Mouse (Mus musculus) forebrain, embryonic 10.5 days (tissue): Measurements from ENCODE around the gene Cuzd1. TPM values are rescaled to one million over a fixed set of nuclear protein-coding genes. Genes with fewer than 3 reads are reported as not detected.

Experiments
- DNase-seq: peaks from one replicate; pipeline ENCODE4 v3.0.0-alpha.2; 2017; ENCODE audit warnings: low spot score; ENCODE audit errors: extremely low spot score
- H3K27ac ChIP-seq: fragments of 300-500 bp; sonication (generic); 2 replicates; pipeline ENCODE4 v1.5.1; 2016; ENCODE audit warnings: mild to moderate bottlenecking
- H3K27me3 ChIP-seq: fragments of 300-500 bp; sonication (generic); 2 replicates; pipeline ENCODE4 v1.6.1; 2016; ENCODE audit warnings: mild to moderate bottlenecking; ENCODE audit not compliant: poor library complexity, severe bottlenecking
- H3K36me3 ChIP-seq: fragments of 300-500 bp; sonication (generic); replicated peaks from 2 replicates; pipeline ENCODE4 v1.6.1; 2016; ENCODE audit warnings: mild to moderate bottlenecking, moderate library complexity
- H3K4me1 ChIP-seq: fragments of 300-500 bp; sonication (generic); 2 replicates; pipeline ENCODE4 v1.6.1; 2016
- H3K4me3 ChIP-seq: fragments of 300-500 bp; sonication (generic); 2 replicates; pipeline ENCODE4 v1.5.1; 2016; ENCODE audit warnings: mild to moderate bottlenecking, moderate library complexity
- H3K9me3 ChIP-seq: fragments of 300-500 bp; sonication (generic); 2 replicates; pipeline ENCODE4 v1.6.1; 2016; ENCODE audit warnings: mild to moderate bottlenecking, moderate library complexity
- WGBS: fragments of 180-500 bp; shearing (Covaris S2); methylation state at CpG from one replicate; pipeline ENCODE4 v1.1.7; 2016; 5-methylcytosine and 5-hydroxymethylcytosine counted together
- polyA plus RNA-seq: library from polyadenylated mRNA; unstranded; fragments of >200 nt; fragmentation: Nextera tagmentation; extraction: Ambion mirVana; gene quantifications from 2 replicates; pipeline ENCODE4 v1.2.1, GENCODE M21; 2016

The Cuzd1 gene
- not detected in 2 replicates for polyA plus RNA-seq

- no peaks in the 10 kb centered on the region for H3K27me3 ChIP-seq
- H3K4me1 ChIP-seq, result no peaks in the 10 kb centered on the region
- H3K4me3 ChIP-seq, result no peak within 1 kb of the TSS
- H3K36me3 ChIP-seq, result no peaks in the 10 kb centered on the region
- no peak within 1 kb of the TSS for H3K27ac ChIP-seq
- 86% methylated on average over 2 of the region's 2 CpGs for WGBS
- DNase-seq, result no peak
- H3K9me3 ChIP-seq, result no peaks in the 10 kb centered on the region
Observed at GRCm38 (mm10) chr7:131322192-131322591, at the start of gene Cuzd1. Gene Cuzd1, minus strand, starts transcription at chr7:131322292.

GRCm38 (mm10) chr7:131371470-131371860 is 49.4 kb upstream of the Cuzd1 start:
- 9% methylated on average over 9 of the region's 9 CpGs for WGBS
- Histone ChIP-seq H3K27ac (peak overlapping the region; percentile 96), H3K9me3 (no peaks in the 10 kb centered on the region), H3K27me3 (no peaks in the 10 kb centered on the region), H3K36me3 (peaks cover 15% of the 10 kb centered on the region), H3K4me1 (peaks cover 20% of the 10 kb centered on the region), H3K4me3 (peak overlapping the region; percentile 78)
- DNase-seq, result no peak

- Histone ChIP-seq H3K27ac (peak within 1 kb of the TSS; percentile 96), H3K36me3 (peaks cover 15% of the 10 kb centered on the region), H3K27me3 (no peaks in the 10 kb centered on the region), H3K4me1 (peaks cover 20% of the 10 kb centered on the region), H3K9me3 (no peaks in the 10 kb centered on the region), H3K4me3 (peak within 1 kb of the TSS; percentile 78)
- DNase-seq, result peak; percentile 92
- WGBS, result 5% methylated on average over 47 of the region's 47 CpGs
Observed at GRCm38 (mm10) chr7:131370648-131371469, 48.8 kb upstream of the Cuzd1 start, which contains the start of gene Pstk. Gene Pstk, plus strand, starts transcription at chr7:131371141.

GRCm38 (mm10) chr7:131364131-131364530 is 42.0 kb upstream of the Cuzd1 start:
- no peak overlapping the region for H3K27ac ChIP-seq
- H3K27me3 ChIP-seq, result peaks cover 14% of the 10 kb centered on the region
- peaks cover 19% of the 10 kb centered on the region for H3K4me1 ChIP-seq
- peaks cover 21% of the 10 kb centered on the region for H3K36me3 ChIP-seq
- DNase-seq, result no peak
- no peak overlapping the region for H3K4me3 ChIP-seq
- WGBS, result 93% methylated on average over 8 of the region's 8 CpGs
- no peaks in the 10 kb centered on the region for H3K9me3 ChIP-seq

GRCm38 (mm10) chr7:131362615-131363300 is 40.7 kb upstream of the Cuzd1 start, which contains the start of gene 2310057M21Rik:
Gene 2310057M21Rik, minus strand, starts transcription at chr7:131362759.
- Histone ChIP-seq H3K4me3 (peak within 1 kb of the TSS; percentile 92), H3K4me1 (peaks cover 19% of the 10 kb centered on the region), H3K36me3 (peaks cover 35% of the 10 kb centered on the region), H3K9me3 (no peaks in the 10 kb centered on the region), H3K27ac (peak within 1 kb of the TSS; percentile 96), H3K27me3 (peaks cover 14% of the 10 kb centered on the region)
- under 1% methylated on average over 55 of the region's 55 CpGs for WGBS
- peak; percentile 97 for DNase-seq

- H3K4me3 ChIP-seq, result peak overlapping the region; percentile 92
- WGBS, result under 1% methylated on average over 35 of the region's 35 CpGs
- peaks cover 19% of the 10 kb centered on the region for H3K4me1 ChIP-seq
- H3K27ac ChIP-seq, result peak overlapping the region; percentile 96
- H3K27me3 ChIP-seq, result peaks cover 14% of the 10 kb centered on the region
- peaks cover 40% of the 10 kb centered on the region for H3K36me3 ChIP-seq
- H3K9me3 ChIP-seq, result no peaks in the 10 kb centered on the region
- DNase-seq, result no peak
Observed at GRCm38 (mm10) chr7:131362269-131362614, 40.1 kb upstream of the Cuzd1 start.

- DNase-seq, result no peak
- H3K27ac ChIP-seq, result no peak overlapping the region
- no peaks in the 10 kb centered on the region for H3K9me3 ChIP-seq
- H3K4me3 ChIP-seq, result no peak overlapping the region
- H3K27me3 ChIP-seq, result no peaks in the 10 kb centered on the region
- 97% methylated on average over 13 of the region's 13 CpGs for WGBS
- H3K4me1 ChIP-seq, result peaks cover 3% of the 10 kb centered on the region
- H3K36me3 ChIP-seq, result peaks cover 94% of the 10 kb centered on the region
Observed at GRCm38 (mm10) chr7:131356105-131356504, 34.0 kb upstream of the Cuzd1 start.

- 90% methylated on average over 7 of the region's 7 CpGs for WGBS
- peaks cover 90% of the 10 kb centered on the region for H3K36me3 ChIP-seq
- no peak for DNase-seq
Observed at GRCm38 (mm10) chr7:131345856-131346541, 23.9 kb upstream of the Cuzd1 start.

GRCm38 (mm10) chr7:131337502-131338068 is 15.5 kb upstream of the Cuzd1 start:
- no peak for DNase-seq
- no peak overlapping the region for H3K27ac ChIP-seq
- no peaks in the 10 kb centered on the region for H3K9me3 ChIP-seq
- 63% methylated on average over 8 of the region's 8 CpGs for WGBS
- H3K4me3 ChIP-seq, result no peak overlapping the region
- peaks cover 7% of the 10 kb centered on the region for H3K4me1 ChIP-seq
- H3K36me3 ChIP-seq, result peaks cover 42% of the 10 kb centered on the region
- no peaks in the 10 kb centered on the region for H3K27me3 ChIP-seq

More at GRCm38 (mm10) chr7:131345856-131346541, 23.9 kb upstream of the Cuzd1 start:
- Histone ChIP-seq H3K9me3 (no peaks in the 10 kb centered on the region), H3K27me3 (no peaks in the 10 kb centered on the region), H3K4me1 (no peaks in the 10 kb centered on the region), H3K27ac (no peak overlapping the region), H3K4me3 (no peak overlapping the region)

- DNase-seq, result no peak
- H3K4me3 ChIP-seq, result no peak within 1 kb of the TSS
- 62% methylated on average over 1 of the region's 1 CpGs for WGBS
Observed at GRCm38 (mm10) chr7:131333564-131333963, 11.5 kb upstream of the Cuzd1 start, which contains the start of gene Fam24a. Gene Fam24a, plus strand, starts transcription at chr7:131333864.

GRCm38 (mm10) chr7:131331688-131332087 is 9.6 kb upstream of the Cuzd1 start:
- Histone ChIP-seq H3K4me3 (no peak overlapping the region), H3K27me3 (no peaks in the 10 kb centered on the region), H3K4me1 (no peaks in the 10 kb centered on the region), H3K27ac (no peak overlapping the region), H3K36me3 (no peaks in the 10 kb centered on the region; the same call in 1 of the 2 replicates), H3K9me3 (no peaks in the 10 kb centered on the region)
- DNase-seq, result no peak
- WGBS, result 83% methylated on average over 2 of the region's 2 CpGs

More at GRCm38 (mm10) chr7:131333564-131333963, 11.5 kb upstream of the Cuzd1 start, which contains the start of gene Fam24a:
- Histone ChIP-seq H3K9me3 (no peaks in the 10 kb centered on the region), H3K27me3 (no peaks in the 10 kb centered on the region), H3K4me1 (peaks cover 7% of the 10 kb centered on the region), H3K36me3 (peaks cover 4% of the 10 kb centered on the region), H3K27ac (no peak within 1 kb of the TSS)

GRCm38 (mm10) chr7:131329416-131329815 is 7.3 kb upstream of the Cuzd1 start, which contains the start of gene Fam24b:
Gene Fam24b, minus strand, starts transcription at chr7:131329516.
- no peak for DNase-seq
- Histone ChIP-seq H3K4me1 (no peaks in the 10 kb centered on the region), H3K9me3 (no peaks in the 10 kb centered on the region), H3K36me3 (no peaks in the 10 kb centered on the region), H3K27me3 (no peaks in the 10 kb centered on the region), H3K27ac (no peak within 1 kb of the TSS), H3K4me3 (no peak within 1 kb of the TSS)
- WGBS, result 90% methylated on average over 5 of the region's 5 CpGs
